Mouse (Mus musculus): Measurements from ENCODE around the gene Gm5148. TPM values are rescaled to one million over a fixed set of nuclear protein-coding genes. Genes with fewer than 3 reads are reported as not detected.

The Gm5148 gene
- polyA plus RNA-seq, 1 experiment, result 0.93 TPM

- H3K27me3 ChIP-seq (ENCODE audit: control insufficient read depth, insufficient read depth, low read length), result no peaks in the 10 kb centered on the region
- TF ChIP-seq CTCF (IDR thresholded peaks at IDR 0.05; ENCODE audit: control insufficient read depth, insufficient read depth, insufficient replicate concordance, low read depth, low read length), result no peak
- no peak for TF ChIP-seq POLR2A (IDR thresholded peaks at IDR 0.05; ENCODE audit: control insufficient read depth, low read depth, low read length)
- no peak overlapping the region for H3K4me3 ChIP-seq (ENCODE audit: control insufficient read depth, low read depth, low read length)
- no peak overlapping the region for H3K27ac ChIP-seq (ENCODE audit: control insufficient read depth, insufficient read depth, low read depth, low read length)
- no peaks in the 10 kb centered on the region for H3K36me3 ChIP-seq (ENCODE audit: control insufficient read depth, insufficient read depth, low read length)
- H3K4me1 ChIP-seq (ENCODE audit: control insufficient read depth, insufficient read depth, low read length), result no peaks in the 10 kb centered on the region
These were observed 12.7 kb downstream of the Gm5148 start for GRCm38 (mm10) chr3:37711639-37712038.

- no peak overlapping the region for H3K4me3 ChIP-seq (ENCODE audit: control insufficient read depth, low read depth, low read length)
- H3K27me3 ChIP-seq (ENCODE audit: control insufficient read depth, insufficient read depth, low read length), result no peaks in the 10 kb centered on the region
- no peak overlapping the region for H3K27ac ChIP-seq (ENCODE audit: control insufficient read depth, insufficient read depth, low read depth, low read length)
- H3K36me3 ChIP-seq (ENCODE audit: control insufficient read depth, insufficient read depth, low read length), result no peaks in the 10 kb centered on the region
- H3K4me1 ChIP-seq (ENCODE audit: control insufficient read depth, insufficient read depth, low read length), result peaks cover 5% of the 10 kb centered on the region; the same call in 1 of the 2 replicates
- no peak for TF ChIP-seq CTCF (IDR thresholded peaks at IDR 0.05; ENCODE audit: control insufficient read depth, insufficient read depth, insufficient replicate concordance, low read depth, low read length)
- TF ChIP-seq POLR2A (IDR thresholded peaks at IDR 0.05; ENCODE audit: control insufficient read depth, low read depth, low read length), result no peak
These were observed 16.5 kb downstream of the Gm5148 start for GRCm38 (mm10) chr3:37707801-37708200.

- no peak overlapping the region for H3K27ac ChIP-seq (ENCODE audit: control insufficient read depth, insufficient read depth, low read depth, low read length)
- H3K4me3 ChIP-seq (ENCODE audit: control insufficient read depth, low read depth, low read length), result no peak overlapping the region
- no peaks in the 10 kb centered on the region for H3K36me3 ChIP-seq (ENCODE audit: control insufficient read depth, insufficient read depth, low read length)
- peaks cover 5% of the 10 kb centered on the region; the same call in 1 of the 2 replicates for H3K4me1 ChIP-seq (ENCODE audit: control insufficient read depth, insufficient read depth, low read length)
- no peak for TF ChIP-seq POLR2A (IDR thresholded peaks at IDR 0.05; ENCODE audit: control insufficient read depth, low read depth, low read length)
- TF ChIP-seq CTCF (IDR thresholded peaks at IDR 0.05; ENCODE audit: control insufficient read depth, insufficient read depth, insufficient replicate concordance, low read depth, low read length), result no peak
- H3K27me3 ChIP-seq (ENCODE audit: control insufficient read depth, insufficient read depth, low read length), result no peaks in the 10 kb centered on the region
These were observed 17.9 kb downstream of the Gm5148 start for GRCm38 (mm10) chr3:37706439-37706838.

- Histone ChIP-seq H3K27me3 (ENCODE audit: control insufficient read depth, insufficient read depth, low read length) (no peaks in the 10 kb centered on the region), H3K4me1 (ENCODE audit: control insufficient read depth, insufficient read depth, low read length) (peaks cover 5% of the 10 kb centered on the region; the same call in 1 of the 2 replicates), H3K36me3 (ENCODE audit: control insufficient read depth, insufficient read depth, low read length) (no peaks in the 10 kb centered on the region), H3K27ac (ENCODE audit: control insufficient read depth, insufficient read depth, low read depth, low read length) (no peak overlapping the region), H3K4me3 (ENCODE audit: control insufficient read depth, low read depth, low read length) (no peak overlapping the region)
- no peak for TF ChIP-seq CTCF (IDR thresholded peaks at IDR 0.05; ENCODE audit: control insufficient read depth, insufficient read depth, insufficient replicate concordance, low read depth, low read length)
- no peak for TF ChIP-seq POLR2A (IDR thresholded peaks at IDR 0.05; ENCODE audit: control insufficient read depth, low read depth, low read length)
These were observed 18.9 kb downstream of the Gm5148 start for GRCm38 (mm10) chr3:37705436-37705835.

GRCm38 (mm10) chr3:37704701-37705279 lies 19.5 kb downstream of the Gm5148 start:
- Histone ChIP-seq H3K36me3 (ENCODE audit: control insufficient read depth, insufficient read depth, low read length) (no peaks in the 10 kb centered on the region), H3K27me3 (ENCODE audit: control insufficient read depth, insufficient read depth, low read length) (no peaks in the 10 kb centered on the region), H3K27ac (ENCODE audit: control insufficient read depth, insufficient read depth, low read depth, low read length) (no peak overlapping the region), H3K4me1 (ENCODE audit: control insufficient read depth, insufficient read depth, low read length) (peaks cover 5% of the 10 kb centered on the region; the same call in 1 of the 2 replicates), H3K4me3 (ENCODE audit: control insufficient read depth, low read depth, low read length) (peak overlapping the region; percentile 53; the same call in 1 of the 2 replicates)
- TF ChIP-seq POLR2A (IDR thresholded peaks at IDR 0.05; ENCODE audit: control insufficient read depth, low read depth, low read length) (no peak), CTCF (IDR thresholded peaks at IDR 0.05; ENCODE audit: control insufficient read depth, insufficient read depth, insufficient replicate concordance, low read depth, low read length) (no peak)

GRCm38 (mm10) chr3:37703066-37703465 lies 21.2 kb downstream of the Gm5148 start:
- no peak overlapping the region for H3K4me3 ChIP-seq (ENCODE audit: control insufficient read depth, low read depth, low read length)
- no peak for TF ChIP-seq POLR2A (IDR thresholded peaks at IDR 0.05; ENCODE audit: control insufficient read depth, low read depth, low read length)
- no peak for TF ChIP-seq CTCF (IDR thresholded peaks at IDR 0.05; ENCODE audit: control insufficient read depth, insufficient read depth, insufficient replicate concordance, low read depth, low read length)
- peaks cover 5% of the 10 kb centered on the region; the same call in 1 of the 2 replicates for H3K4me1 ChIP-seq (ENCODE audit: control insufficient read depth, insufficient read depth, low read length)
- no peaks in the 10 kb centered on the region for H3K27me3 ChIP-seq (ENCODE audit: control insufficient read depth, insufficient read depth, low read length)
- no peak overlapping the region for H3K27ac ChIP-seq (ENCODE audit: control insufficient read depth, insufficient read depth, low read depth, low read length)
- no peaks in the 10 kb centered on the region for H3K36me3 ChIP-seq (ENCODE audit: control insufficient read depth, insufficient read depth, low read length)

GRCm38 (mm10) chr3:37693552-37693951 lies 30.7 kb downstream of the Gm5148 start:
- Histone ChIP-seq H3K36me3 (ENCODE audit: control insufficient read depth, insufficient read depth, low read length) (no peaks in the 10 kb centered on the region), H3K4me1 (ENCODE audit: control insufficient read depth, insufficient read depth, low read length) (no peaks in the 10 kb centered on the region), H3K27me3 (ENCODE audit: control insufficient read depth, insufficient read depth, low read length) (no peaks in the 10 kb centered on the region), H3K27ac (ENCODE audit: control insufficient read depth, insufficient read depth, low read depth, low read length) (no peak overlapping the region), H3K4me3 (ENCODE audit: control insufficient read depth, low read depth, low read length) (no peak overlapping the region)
- TF ChIP-seq CTCF (IDR thresholded peaks at IDR 0.05; ENCODE audit: control insufficient read depth, insufficient read depth, insufficient replicate concordance, low read depth, low read length) (no peak), POLR2A (IDR thresholded peaks at IDR 0.05; ENCODE audit: control insufficient read depth, low read depth, low read length) (no peak)

All from testis, adult 2 months (tissue).